Mouse (Mus musculus) cortical plate, adult 2 months (tissue): ENCODE data around the gene Gm29609.

Experiments
- CTCF ChIP-seq: fragments of 200-500 bp; IDR thresholded peaks from 2 replicates; pipeline ENCODE4 v1.5.1; 2011; ENCODE audit warnings: mild to moderate bottlenecking, control low read depth, low read length; ENCODE audit not compliant: insufficient read depth; ENCODE audit errors: extremely low read depth
- POLR2A ChIP-seq: fragments of 200-500 bp; IDR thresholded peaks from 2 replicates; pipeline ENCODE4 v1.6.1; 2011; ENCODE audit warnings: mild to moderate bottlenecking, low read length, control low read depth; ENCODE audit not compliant: insufficient read depth; ENCODE audit errors: extremely low read depth

DNA sequence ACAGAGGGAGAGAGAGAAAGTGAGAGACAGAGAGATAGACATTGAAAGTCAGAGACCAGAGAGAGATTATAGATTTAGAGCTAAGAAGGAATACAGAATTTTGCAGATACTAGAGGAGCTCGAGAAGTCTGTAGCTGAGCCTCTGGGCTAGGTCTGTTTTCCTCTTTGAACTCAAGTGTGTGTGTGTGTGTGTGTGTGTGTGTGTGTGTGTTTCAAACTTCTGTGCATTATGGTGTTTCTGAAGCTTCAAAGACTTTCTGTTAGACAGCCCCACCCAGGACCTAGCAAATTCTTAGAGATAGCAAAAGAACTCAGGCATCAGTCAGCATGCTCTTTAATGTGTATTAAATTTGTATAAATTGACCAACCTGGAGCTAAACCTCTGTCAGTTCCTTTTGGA is 46.9 kb upstream of the Gm29609 start:
- TF ChIP-seq POLR2A (no peak), CTCF (no peak)
